Mouse (Mus musculus): ENCODE measurements around the gene Mdh2. TPM values are rescaled to one million over a fixed set of nuclear protein-coding genes. Genes with fewer than 3 reads are reported as not detected.

The Mdh2 gene
- polyA plus RNA-seq, 1 experiment from 2014 or later = 416 TPM

GRCm38 (mm10) chr5:135835981-135836380 lies 57.7 kb downstream of the Mdh2 start:
- no peaks in the 10 kb centered on the region for H3K36me3 ChIP-seq
- peaks cover 46% of the 10 kb centered on the region for H3K27me3 ChIP-seq
- no peaks in the 10 kb centered on the region for H3K9me3 ChIP-seq (replicated peaks)
- no peak overlapping the region for H3K4me2 ChIP-seq
- H3K4me3 ChIP-seq (replicated peaks) = no peak overlapping the region
- ATAC-seq (ENCODE audit: low read depth) (no peak), DNase-seq (no peak)
- peaks cover 13% of the 10 kb centered on the region for H3K4me1 ChIP-seq (replicated peaks)
- H3K27ac ChIP-seq = no peak overlapping the region
- WGBS (ENCODE audit: insufficient replicate concordance) = 28% methylated on average over 12 of the region's 12 CpGs
- no peak overlapping the region for H3K9ac ChIP-seq

Small RNAs within 50 kb of the gene (microRNA-seq; reads per million reads assigned to microRNA genes)
- gene Gm23268 (not detected), gene Mir7034 (not detected)

Other genes with a start within 250 kb of the Mdh2 start
- 3.4 and 4.6 TPM in 2 replicates for gene Hip1, start 233.4 kb upstream of the Mdh2 start, polyA plus RNA-seq (2015; fragmentation: Nextera tagmentation; extraction: Ambion mirVana)
- not detected in 2 replicates for gene Ccl26, start 214.9 kb upstream of the Mdh2 start, polyA plus RNA-seq (2015; fragmentation: Nextera tagmentation; extraction: Ambion mirVana)
- 15.0 and 15.7 TPM in 2 replicates for gene Ccl24, start 205.4 kb upstream of the Mdh2 start, polyA plus RNA-seq (2015; fragmentation: Nextera tagmentation; extraction: Ambion mirVana)
- 11.4 and 12.2 TPM in 2 replicates for gene Rhbdd2, start 145.9 kb upstream of the Mdh2 start, polyA plus RNA-seq (2015; fragmentation: Nextera tagmentation; extraction: Ambion mirVana)
- gene Por, start 108.4 kb upstream of the Mdh2 start, polyA plus RNA-seq (2015; fragmentation: Nextera tagmentation; extraction: Ambion mirVana) = 26.7 and 31.2 TPM in 2 replicates
- 17.3 and 17.8 TPM in 2 replicates for gene Tmem120a, start 34.0 kb upstream of the Mdh2 start, polyA plus RNA-seq (2015; fragmentation: Nextera tagmentation; extraction: Ambion mirVana)
- gene Styxl1, start 95 bp upstream of the Mdh2 start, polyA plus RNA-seq (2015; fragmentation: Nextera tagmentation; extraction: Ambion mirVana) = not detected in 2 replicates
- gene Srrm3, start 28.4 kb downstream of the Mdh2 start, polyA plus RNA-seq (2015; fragmentation: Nextera tagmentation; extraction: Ambion mirVana) = 0.07 TPM in 1 of 2 replicates, not detected in the other
- 6.4 and 7.3 TPM in 2 replicates for gene Hspb1, start 109.4 kb downstream of the Mdh2 start, polyA plus RNA-seq (2015; fragmentation: Nextera tagmentation; extraction: Ambion mirVana)
- gene Ywhag, start 156.1 kb downstream of the Mdh2 start, polyA plus RNA-seq (2015; fragmentation: Nextera tagmentation; extraction: Ambion mirVana) = 80.8 and 100 TPM in 2 replicates
- 1.8 TPM in 2 replicates for gene Ssc4d, start 196.1 kb downstream of the Mdh2 start, polyA plus RNA-seq (2015; fragmentation: Nextera tagmentation; extraction: Ambion mirVana)
- not detected in 2 replicates for gene Zp3, start 201.6 kb downstream of the Mdh2 start, polyA plus RNA-seq (2015; fragmentation: Nextera tagmentation; extraction: Ambion mirVana)
- gene Dtx2, start 216.3 kb downstream of the Mdh2 start, polyA plus RNA-seq (2015; fragmentation: Nextera tagmentation; extraction: Ambion mirVana) = 6.7 and 7.0 TPM in 2 replicates

All from liver, embryonic 13.5 days (tissue).